Mouse (Mus musculus): Measurements from ENCODE around the gene Grin2b.

Grin2b gene

GRCm38 (mm10) chr6:136105221-136105620 lies 68.1 kb downstream of the Grin2b start:
- no peak for DNase-seq (ENCODE audit: low spot score in 2 of 2)

DNA sequence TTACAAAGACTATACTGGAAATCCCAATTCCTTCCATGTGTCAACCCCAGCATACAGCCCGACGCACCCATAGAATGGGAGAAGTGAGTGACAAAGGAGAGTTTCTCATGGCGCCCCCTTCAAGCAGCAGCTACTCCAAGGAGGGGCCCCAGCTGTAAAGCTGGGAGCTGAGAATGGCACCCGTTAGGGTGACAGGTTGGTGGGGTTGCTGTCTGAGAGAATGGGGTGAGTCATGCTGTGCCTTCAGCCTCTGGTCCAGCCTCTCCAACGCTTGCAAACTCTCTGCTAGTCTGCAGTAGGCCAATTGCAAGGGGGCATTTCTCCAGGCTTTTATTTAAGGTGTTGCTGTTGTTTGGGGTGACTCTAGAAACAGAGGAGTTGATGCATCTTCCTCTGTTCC lies 73.1 kb downstream of the Grin2b start:
- DNase-seq (ENCODE audit: low spot score in 2 of 2), result no peak

- no peak for DNase-seq (ENCODE audit: low spot score in 2 of 2)
Observed at GRCm38 (mm10) chr6:136096269-136096668, 77.0 kb downstream of the Grin2b start.

- DNase-seq (ENCODE audit: low spot score in 2 of 2), result peak in 1 of 2 experiments; percentile 20
Observed at GRCm38 (mm10) chr6:136079991-136080734, 93.1 kb downstream of the Grin2b start.

GRCm38 (mm10) chr6:136072326-136073054 lies 100.8 kb downstream of the Grin2b start:
- peak in 1 of 2 experiments; percentile 40 for DNase-seq (ENCODE audit: low spot score in 2 of 2)

DNA sequence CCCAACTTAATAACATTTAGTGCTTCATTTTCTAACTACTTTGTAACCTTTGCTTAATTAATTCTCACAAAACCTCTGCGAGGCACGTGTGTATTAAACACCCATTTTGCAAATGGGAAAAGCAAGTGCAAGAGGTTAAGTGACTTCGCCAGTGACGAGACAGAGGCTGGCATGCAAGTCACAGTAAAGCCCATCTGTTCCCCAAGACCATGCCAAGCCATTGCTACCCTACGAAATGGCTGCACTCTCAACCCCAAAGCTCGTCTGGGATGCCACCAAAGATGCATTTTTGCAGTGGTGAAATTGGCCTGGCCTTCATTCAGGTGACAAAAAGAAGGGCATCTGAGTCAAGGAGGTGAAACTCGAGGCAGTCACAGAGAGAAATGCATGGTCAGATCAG lies 103.2 kb downstream of the Grin2b start:
- DNase-seq (ENCODE audit: low spot score in 2 of 2), result peak in 1 of 2 experiments; percentile 22

DNA sequence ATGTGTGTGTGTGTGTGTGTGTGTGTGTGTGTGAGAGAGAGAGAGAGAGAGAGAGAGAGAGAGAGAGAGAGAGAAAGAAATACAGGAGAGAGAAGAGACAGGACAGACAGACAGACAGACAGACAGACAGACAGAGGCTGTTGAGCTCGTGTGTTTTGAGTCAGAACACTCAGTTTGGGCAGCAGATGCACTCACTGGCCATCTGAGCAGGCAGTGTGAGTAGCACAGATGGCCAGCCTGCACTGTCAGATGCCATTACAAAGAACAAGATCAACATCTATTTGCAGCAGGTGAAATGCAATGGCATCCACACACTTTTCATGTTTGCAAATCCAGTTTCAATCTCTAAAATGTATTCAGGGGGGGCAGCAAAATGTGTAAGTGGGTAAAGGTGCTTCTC lies 120.0 kb downstream of the Grin2b start:
- DNase-seq (ENCODE audit: low spot score in 2 of 2), result no peak

DNA sequence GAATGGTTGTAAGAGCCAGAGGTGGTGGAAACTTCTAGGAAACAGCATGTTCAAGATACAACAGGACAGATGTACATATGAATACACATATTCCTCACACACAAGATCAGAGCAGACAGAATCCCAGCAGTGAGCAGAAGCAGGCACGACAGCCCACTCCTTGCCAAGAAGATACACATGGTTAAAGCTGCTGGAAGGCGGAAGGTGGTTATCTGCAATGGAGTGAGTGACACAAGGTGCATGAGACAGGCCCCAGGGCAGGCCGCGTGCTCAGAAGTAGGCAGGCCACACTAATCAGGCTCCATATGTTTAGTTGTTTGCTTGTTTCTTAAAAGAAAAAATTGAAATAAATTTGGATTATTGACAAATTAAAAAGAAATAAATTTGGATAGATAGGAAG lies 123.0 kb downstream of the Grin2b start:
- no peak for DNase-seq (ENCODE audit: low spot score in 2 of 2)

- no peak for DNase-seq (ENCODE audit: low spot score in 2 of 2)
Observed at GRCm38 (mm10) chr6:136048084-136048483, 125.2 kb downstream of the Grin2b start.

DNA sequence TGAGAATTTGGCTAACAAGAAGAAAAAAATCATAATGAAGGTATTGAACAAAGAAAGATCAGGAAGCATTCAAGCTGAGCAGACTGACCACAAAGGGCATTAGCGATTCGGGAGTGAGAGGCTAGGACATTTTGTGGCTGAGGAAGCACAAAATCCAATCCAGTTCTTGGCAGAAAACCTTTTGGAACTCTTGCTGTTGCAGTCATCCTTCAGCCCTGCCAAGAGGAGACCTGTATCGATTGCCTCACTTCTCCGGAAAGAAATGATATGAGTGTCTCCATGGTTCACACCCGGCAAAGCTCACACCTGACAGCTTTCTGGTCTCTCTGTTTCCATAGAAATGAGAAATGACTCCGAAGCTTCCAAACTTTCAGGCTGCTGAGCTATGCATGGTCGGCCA lies 127.2 kb downstream of the Grin2b start:
- DNase-seq (ENCODE audit: low spot score in 2 of 2), result no peak

GRCm38 (mm10) chr6:136044461-136044860 lies 128.8 kb downstream of the Grin2b start:
- no peak for DNase-seq (ENCODE audit: low spot score in 2 of 2)

- no peak for DNase-seq (ENCODE audit: low spot score in 2 of 2)
Observed at GRCm38 (mm10) chr6:136042375-136042774, 130.9 kb downstream of the Grin2b start.

GRCm38 (mm10) chr6:136041821-136042220 lies 131.5 kb downstream of the Grin2b start:
- DNase-seq (ENCODE audit: low spot score in 2 of 2), result no peak

GRCm38 (mm10) chr6:136040931-136041330 lies 132.4 kb downstream of the Grin2b start:
- no peak for DNase-seq (ENCODE audit: low spot score in 2 of 2)

GRCm38 (mm10) chr6:136029235-136029939 lies 143.9 kb downstream of the Grin2b start:
- no peak for DNase-seq (ENCODE audit: low spot score in 2 of 2)

- DNase-seq (ENCODE audit: low spot score in 2 of 2), result no peak
Observed at GRCm38 (mm10) chr6:136026936-136027335, 146.4 kb downstream of the Grin2b start.

DNA sequence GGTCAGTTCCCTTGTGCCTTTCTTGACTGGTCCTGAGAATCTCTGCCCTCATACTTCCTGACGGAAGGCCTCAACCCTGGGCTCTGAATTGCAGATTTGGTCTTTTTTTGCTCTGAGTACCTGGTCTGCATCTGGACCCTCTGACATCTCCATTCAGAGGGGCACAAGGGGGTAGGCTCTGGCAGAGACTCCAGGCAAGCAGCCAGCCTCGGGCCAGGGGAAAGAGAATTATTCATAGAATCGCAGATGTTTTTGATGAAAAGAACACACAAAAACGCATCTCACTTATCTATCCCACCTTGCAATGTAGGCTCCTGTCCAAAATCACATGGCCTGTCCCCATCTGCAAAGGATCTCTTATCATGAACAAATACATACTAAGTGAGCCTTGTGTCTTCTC lies 147.5 kb downstream of the Grin2b start:
- no peak for DNase-seq (ENCODE audit: low spot score in 2 of 2)

DNA sequence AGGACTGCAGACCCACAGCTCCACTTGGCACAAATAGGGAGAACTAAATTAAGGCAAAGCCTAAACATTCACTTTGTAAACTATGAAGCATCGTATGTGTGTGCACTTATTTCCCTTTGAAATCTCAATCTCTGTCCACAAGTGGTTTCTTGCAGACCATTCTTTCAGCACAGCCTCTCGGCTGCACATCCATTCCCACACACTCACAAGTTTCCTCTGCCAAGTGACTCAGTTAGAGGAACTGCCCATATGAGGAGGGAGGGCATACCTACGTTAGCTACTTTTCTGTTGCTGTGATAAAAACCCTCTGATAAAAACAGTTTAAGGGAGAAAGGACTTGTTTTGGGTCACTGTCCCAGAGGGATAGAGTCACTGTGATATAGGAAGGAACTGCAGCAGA lies 152.9 kb downstream of the Grin2b start:
- DNase-seq (ENCODE audit: low spot score in 2 of 2), result no peak

DNA sequence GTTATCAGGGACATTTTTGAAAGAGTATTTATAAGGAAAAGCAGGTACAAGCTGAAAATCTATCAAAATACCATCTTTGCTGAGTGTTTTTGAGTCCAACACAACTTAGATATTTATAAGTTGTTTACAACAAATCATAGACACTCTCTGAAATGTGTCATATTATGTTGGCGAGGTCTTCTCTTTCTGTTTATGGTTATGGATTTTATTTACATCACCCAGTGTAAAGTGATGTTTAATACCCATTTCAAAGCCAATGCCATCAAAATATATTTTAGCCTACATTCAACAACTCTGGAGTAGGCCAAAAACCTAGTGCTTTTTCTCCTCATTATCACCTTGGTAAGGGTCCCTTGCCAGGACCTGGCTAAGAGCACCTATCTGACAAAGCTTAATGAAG lies 154.3 kb downstream of the Grin2b start:
- no peak for DNase-seq (ENCODE audit: low spot score in 2 of 2)

DNA sequence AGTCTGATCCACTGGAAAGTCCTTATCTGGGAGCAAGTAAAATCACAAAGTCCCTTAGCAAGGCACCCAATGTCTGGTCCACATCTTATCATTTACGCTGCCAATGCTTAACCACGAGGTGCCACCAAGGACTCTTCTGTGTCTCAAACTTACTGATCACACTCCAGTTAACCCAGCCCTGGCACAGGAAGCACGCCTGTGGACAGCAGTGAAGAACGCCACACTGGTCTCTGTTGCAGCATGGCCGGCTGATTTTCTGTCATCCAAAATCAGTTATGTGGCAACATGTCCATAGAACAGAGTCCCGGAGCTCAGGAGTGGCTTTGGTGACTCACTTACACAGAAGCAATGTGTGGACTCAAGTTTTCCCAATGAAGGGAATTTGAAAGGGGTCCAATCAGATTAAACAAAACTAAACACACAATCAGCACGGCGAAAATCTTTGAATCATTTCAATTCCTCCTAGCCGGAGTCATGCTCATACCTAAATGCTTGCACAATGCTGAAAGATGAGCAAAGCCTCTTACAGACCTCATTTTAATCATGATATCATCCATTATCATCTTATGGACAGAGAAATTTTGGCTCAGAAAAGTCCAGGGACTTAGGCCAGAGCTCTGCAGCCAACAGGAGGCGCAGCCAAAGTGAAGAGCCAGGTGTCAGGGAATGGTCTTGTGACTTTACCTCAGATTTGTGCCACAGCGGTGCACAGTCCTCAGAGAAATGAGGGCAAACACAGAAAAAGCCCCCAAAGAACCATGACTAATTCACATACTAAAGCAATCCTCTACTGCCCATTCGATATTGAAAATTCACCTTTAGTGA lies 159.5 kb downstream of the Grin2b start:
- no peak for DNase-seq (ENCODE audit: low spot score in 2 of 2)

DNA sequence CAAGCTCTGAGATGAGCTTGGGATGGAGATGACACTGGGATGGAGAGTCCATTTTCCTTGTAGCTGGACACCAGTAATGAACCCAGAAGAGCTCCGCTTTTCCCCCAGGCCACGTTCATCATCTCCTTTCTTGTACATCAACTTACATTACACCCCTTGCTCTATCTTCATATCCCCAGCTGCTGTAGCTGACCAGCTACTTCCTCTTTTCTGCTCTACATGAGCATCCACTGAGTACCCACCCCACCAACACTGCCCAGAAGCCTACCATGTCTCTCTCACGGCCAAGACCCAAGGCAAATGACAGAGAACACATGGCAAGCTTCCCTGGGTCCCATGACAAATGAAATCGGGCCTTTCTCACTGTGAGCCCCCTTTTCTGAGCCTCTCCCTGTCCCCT lies 161.8 kb downstream of the Grin2b start:
- DNase-seq (ENCODE audit: low spot score in 2 of 2), result no peak

DNA sequence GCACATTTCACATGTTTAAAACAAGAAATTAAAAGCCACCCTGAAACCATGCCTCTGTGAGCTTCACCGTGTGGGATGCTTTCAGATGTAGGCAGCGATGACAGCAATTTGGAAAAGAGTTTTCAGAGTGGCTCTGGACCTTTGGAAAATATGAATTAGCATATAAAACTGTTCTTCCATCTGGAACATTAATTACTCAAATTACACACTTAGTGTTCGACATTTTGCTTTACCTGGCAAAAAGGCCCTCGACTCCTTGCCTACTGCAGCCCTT lies 162.3 kb downstream of the Grin2b start:
- DNase-seq (ENCODE audit: low spot score in 2 of 2), result no peak

Measured in right cerebral cortex, postnatal 10 days (tissue).